Comparison of ENCODE assay signal across 11 mouse cellular contexts in the genomic region with DNA sequence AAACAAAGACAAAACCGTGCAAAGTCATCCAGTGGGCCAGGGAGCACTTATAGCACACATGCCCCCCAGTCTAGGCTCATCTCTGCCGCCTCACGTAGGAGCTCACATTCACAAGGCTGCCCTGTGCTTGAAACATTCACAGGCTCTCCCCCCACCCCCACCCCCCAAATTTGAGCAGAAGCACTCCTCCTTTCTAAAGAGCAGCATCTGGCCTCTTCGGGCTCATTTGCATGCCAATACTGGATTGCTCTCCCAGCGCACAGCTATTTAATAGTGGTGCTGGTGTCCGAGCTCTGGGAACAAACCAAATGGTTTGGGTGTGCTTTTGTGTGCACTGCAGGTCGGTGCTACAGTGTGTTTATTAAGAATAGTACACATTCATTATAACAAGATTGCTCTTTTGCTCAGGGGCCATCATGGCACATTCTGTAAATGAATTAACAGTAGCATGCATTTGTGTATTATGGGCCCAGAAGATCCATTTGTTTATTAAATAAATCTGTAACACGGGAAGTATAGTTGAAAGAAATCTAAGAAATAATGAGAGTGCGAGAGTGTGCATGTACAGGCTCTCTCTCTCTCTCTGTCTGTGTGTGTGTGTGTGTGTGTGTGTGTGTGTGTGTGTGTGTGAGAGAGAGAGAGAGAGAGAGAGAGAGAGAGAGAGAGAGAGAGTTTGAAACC.
DNase-seq lines count a peak whose midpoint lies in the region; ATAC-seq and TF ChIP-seq lines count a peak whose summit lies in the region.
"Had no signal": no experiment of that assay in that cellular context is flagged by ENCODE, and none has a peak within 500 bp of the region (broad histone marks: within the 10 kb centered on the region; RNA-seq: fewer than 3 reads in every experiment).

No protein-coding gene starts in this region.

- H3K4me1 ChIP-seq in hindbrain, embryonic 10.5 days (replicated peaks): peaks cover 41% of the 10 kb centered on the region
- peaks cover 30% of the 10 kb centered on the region for H3K4me1 ChIP-seq in midbrain, embryonic 13.5 days (replicated peaks)
- H3K4me1 ChIP-seq: stomach, embryonic 15.5 days had no signal

- no peaks in the 10 kb centered on the region for H3K27me3 ChIP-seq in hindbrain, embryonic 10.5 days (ENCODE audit: insufficient read depth, poor library complexity, severe bottlenecking)
- no peaks in the 10 kb centered on the region for H3K27me3 ChIP-seq in midbrain, embryonic 13.5 days
- H3K27me3 ChIP-seq: stomach, embryonic 15.5 days had no signal

- no peaks in the 10 kb centered on the region for H3K9me3 ChIP-seq in hindbrain, embryonic 10.5 days
- H3K9me3 ChIP-seq in midbrain, embryonic 13.5 days: no peaks in the 10 kb centered on the region
- H3K9me3 ChIP-seq: stomach, embryonic 15.5 days had no signal

- no peak for TF ChIP-seq CTCF in layer of hippocampus, adult 2 months (conservative IDR thresholded peaks at IDR 0.05)

- WGBS in hindbrain, embryonic 10.5 days: 14% methylated on average over 9 of the region's 9 CpGs
- WGBS in midbrain, embryonic 13.5 days: 3% methylated on average over 9 of the region's 9 CpGs

- H3K27ac ChIP-seq in layer of hippocampus, adult 2 months: peak overlapping the region; percentile 6; the same call in 1 of the 2 replicates
- peak overlapping the region; percentile 86 for H3K27ac ChIP-seq in hindbrain, embryonic 10.5 days
- H3K27ac ChIP-seq in midbrain, embryonic 13.5 days: peak overlapping the region; percentile 82
- H3K27ac ChIP-seq: stomach, embryonic 15.5 days had no signal

- no peak for DNase-seq in layer of hippocampus, adult 2 months (ENCODE audit: low spot score in 2 of 2)
- no peak for DNase-seq in layer of hippocampus, adult 9-10 months (ENCODE audit: low spot score)
- peak; percentile 76 for DNase-seq in hindbrain, embryonic 10.5 days (ENCODE audit: low spot score)
- DNase-seq in urinary bladder, adult 18-20 months (ENCODE audit: low spot score in 2 of 2): no peak
- no peak for DNase-seq in thymus, postnatal 14 days
- no peak for DNase-seq in heart, adult 8-10 months (ENCODE audit: low spot score)
- DNase-seq in layer of hippocampus, postnatal 25 days (ENCODE audit: extremely low spot score in 1 of 2, low spot score in 1 of 2): no peak
- DNase-seq: kidney, adult 18-20 months; layer of hippocampus, postnatal 36 days had no signal

- peak overlapping the region; percentile 28 for H3K4me2 ChIP-seq in midbrain, embryonic 13.5 days (replicated peaks)
- H3K4me2 ChIP-seq: stomach, embryonic 15.5 days had no signal

- H3K36me3 ChIP-seq in hindbrain, embryonic 10.5 days: no peaks in the 10 kb centered on the region
- H3K36me3 ChIP-seq in midbrain, embryonic 13.5 days: no peaks in the 10 kb centered on the region
- H3K36me3 ChIP-seq: stomach, embryonic 15.5 days had no signal

- H3K4me3 ChIP-seq in layer of hippocampus, adult 2 months: no peak overlapping the region
- peak overlapping the region; percentile 27; the same call in 1 of the 2 replicates for H3K4me3 ChIP-seq in hindbrain, embryonic 10.5 days
- H3K4me3 ChIP-seq in midbrain, embryonic 13.5 days (replicated peaks): no peak overlapping the region
- H3K4me3 ChIP-seq: stomach, embryonic 15.5 days had no signal

- H3K9ac ChIP-seq in midbrain, embryonic 13.5 days (replicated peaks): no peak overlapping the region
- H3K9ac ChIP-seq: stomach, embryonic 15.5 days had no signal

- peak; percentile 95 for ATAC-seq in midbrain, embryonic 13.5 days

Comparison
In these comparisons a context has a peak if more than half of its experiments do, and no peak if none do; other contexts are left out.
1. H3K27ac ChIP-seq: peak in every context shown above with its lines; median percentile 86 in hindbrain, embryonic 10.5 days; 82 in midbrain, embryonic 13.5 days; 6 in layer of hippocampus, adult 2 months.